Mouse (Mus musculus): Measurements from ENCODE around the gene Art2b. TPM values are rescaled to one million over a fixed set of nuclear protein-coding genes. Genes with fewer than 3 reads are reported as not detected.

Art2b gene
- polyA plus RNA-seq, 1 experiment = 0.02 TPM

- TF ChIP-seq POLR2A (IDR thresholded peaks at IDR 0.05; ENCODE audit: extremely low read depth, insufficient read depth, low read length) = no peak
- peak; percentile 71 for TF ChIP-seq CTCF (IDR thresholded peaks at IDR 0.05; ENCODE audit: extremely low read depth, insufficient read depth, low read length)
- Histone ChIP-seq H3K4me3 (ENCODE audit: insufficient read depth, low read length) (no peak overlapping the region), H3K27ac (ENCODE audit: insufficient read depth, low read length) (peak overlapping the region; percentile 56; the same call in 1 of the 2 replicates), H3K4me1 (ENCODE audit: control insufficient read depth, insufficient read depth, low read length) (peaks cover 3% of the 10 kb centered on the region; the same call in 1 of the 2 replicates)
These were observed 44.3 kb downstream of the Art2b start for GRCm38 (mm10) chr7:101541132-101541531.

DNA sequence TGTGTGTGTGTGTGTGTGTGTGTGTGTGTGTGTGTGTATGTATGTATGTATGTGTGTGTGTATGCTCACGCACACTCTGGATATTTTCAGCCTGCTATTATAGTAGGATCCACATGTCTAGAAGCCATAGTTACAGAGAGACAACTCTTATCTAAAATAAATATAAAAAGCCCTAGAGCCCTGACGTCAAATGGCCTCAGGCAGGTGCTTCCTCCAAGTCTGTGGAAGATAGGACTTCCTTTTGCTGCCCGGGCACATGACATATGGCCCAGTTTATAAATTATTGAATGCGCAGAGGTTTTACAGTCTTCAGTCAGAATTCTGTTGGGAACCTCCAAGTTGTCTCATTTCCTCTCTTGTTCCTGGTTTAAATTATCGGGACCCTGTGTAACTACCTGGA, 44.7 kb downstream of the Art2b start:
- no peak overlapping the region for H3K27ac ChIP-seq (ENCODE audit: insufficient read depth, low read length)
- H3K4me3 ChIP-seq (ENCODE audit: insufficient read depth, low read length) = no peak overlapping the region
- TF ChIP-seq CTCF (IDR thresholded peaks at IDR 0.05; ENCODE audit: extremely low read depth, insufficient read depth, low read length) (no peak), POLR2A (IDR thresholded peaks at IDR 0.05; ENCODE audit: extremely low read depth, insufficient read depth, low read length) (no peak)
- peaks cover 4% of the 10 kb centered on the region; the same call in 1 of the 2 replicates for H3K4me1 ChIP-seq (ENCODE audit: control insufficient read depth, insufficient read depth, low read length)

GRCm38 (mm10) chr7:101539774-101540173, 45.6 kb downstream of the Art2b start:
- Histone ChIP-seq H3K4me3 (ENCODE audit: insufficient read depth, low read length) (no peak overlapping the region), H3K4me1 (ENCODE audit: control insufficient read depth, insufficient read depth, low read length) (peaks cover 5% of the 10 kb centered on the region; the same call in 1 of the 2 replicates), H3K27ac (ENCODE audit: insufficient read depth, low read length) (no peak overlapping the region)
- TF ChIP-seq POLR2A (IDR thresholded peaks at IDR 0.05; ENCODE audit: extremely low read depth, insufficient read depth, low read length) = 0 out of 2 replicates have a peak, but pooled peaks have one; percentile 34
- no peak for TF ChIP-seq CTCF (IDR thresholded peaks at IDR 0.05; ENCODE audit: extremely low read depth, insufficient read depth, low read length)

DNA sequence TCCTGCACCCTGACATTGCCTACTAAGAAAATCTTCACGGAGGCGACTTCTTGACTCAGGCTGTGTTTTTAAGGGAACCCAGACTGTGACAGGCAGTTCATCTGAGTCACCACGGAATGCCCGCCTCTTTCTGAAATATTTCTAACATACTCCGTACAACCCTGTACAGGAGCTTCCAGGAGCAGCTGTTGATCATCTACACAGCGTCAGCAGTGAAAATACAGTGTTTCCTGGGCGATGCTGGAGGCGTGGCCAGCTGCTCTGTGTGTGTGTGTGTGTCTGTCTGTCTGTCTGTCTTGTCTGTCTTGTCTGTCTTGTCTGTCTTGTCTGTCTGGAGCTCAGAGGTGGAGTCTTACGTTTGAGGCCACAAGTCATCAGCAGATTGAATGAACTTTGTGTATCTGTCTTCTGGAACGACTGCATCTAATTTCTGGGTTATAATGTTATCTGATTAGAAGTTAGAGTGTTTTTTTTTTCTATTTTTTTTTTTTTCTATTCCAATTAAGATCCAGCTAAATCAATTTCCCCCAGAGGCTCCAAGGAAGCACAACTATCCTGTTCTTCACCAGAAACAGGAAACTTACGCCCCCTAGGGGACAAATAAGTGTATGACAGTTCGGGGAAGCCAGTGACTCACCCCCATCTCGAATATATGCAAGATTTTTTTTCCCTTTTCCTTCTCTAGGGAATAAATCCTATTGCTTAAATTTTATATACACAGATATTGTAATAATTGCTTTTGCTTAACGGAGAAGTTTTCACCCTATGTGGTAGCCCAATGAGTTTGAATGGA, 47.1 kb downstream of the Art2b start:
- TF ChIP-seq POLR2A (IDR thresholded peaks at IDR 0.05; ENCODE audit: extremely low read depth, insufficient read depth, low read length) (no peak), CTCF (IDR thresholded peaks at IDR 0.05; ENCODE audit: extremely low read depth, insufficient read depth, low read length) (peak; percentile 60)
- Histone ChIP-seq H3K4me1 (ENCODE audit: control insufficient read depth, insufficient read depth, low read length) (peaks cover 5% of the 10 kb centered on the region; the same call in 1 of the 2 replicates), H3K4me3 (ENCODE audit: insufficient read depth, low read length) (no peak overlapping the region), H3K27ac (ENCODE audit: insufficient read depth, low read length) (no peak overlapping the region)

DNA sequence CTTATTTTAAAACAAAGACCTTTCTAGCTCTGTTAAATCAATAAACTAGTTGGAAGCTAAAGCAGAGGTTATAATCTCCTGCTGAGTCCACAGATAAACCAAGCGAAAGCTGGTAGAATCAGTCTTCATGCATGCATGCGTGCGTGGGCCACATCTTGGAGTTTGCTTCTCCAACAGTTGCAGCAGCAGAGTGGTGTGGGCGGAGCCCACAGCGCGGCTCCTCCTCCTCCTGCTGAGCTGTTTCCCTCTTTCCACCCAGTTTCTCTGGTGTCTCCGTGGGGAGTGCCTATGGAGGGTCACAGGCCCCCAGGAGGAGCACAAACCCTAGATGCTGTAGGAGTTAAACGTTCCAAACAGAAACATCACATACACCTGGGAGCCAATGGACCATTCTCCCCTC, 47.9 kb downstream of the Art2b start:
- Histone ChIP-seq H3K4me3 (ENCODE audit: insufficient read depth, low read length) (no peak overlapping the region), H3K27ac (ENCODE audit: insufficient read depth, low read length) (peak overlapping the region; percentile 60; the same call in 1 of the 2 replicates), H3K4me1 (ENCODE audit: control insufficient read depth, insufficient read depth, low read length) (peaks cover 5% of the 10 kb centered on the region; the same call in 1 of the 2 replicates)
- TF ChIP-seq POLR2A (IDR thresholded peaks at IDR 0.05; ENCODE audit: extremely low read depth, insufficient read depth, low read length) = no peak
- no peak for TF ChIP-seq CTCF (IDR thresholded peaks at IDR 0.05; ENCODE audit: extremely low read depth, insufficient read depth, low read length)

DNA sequence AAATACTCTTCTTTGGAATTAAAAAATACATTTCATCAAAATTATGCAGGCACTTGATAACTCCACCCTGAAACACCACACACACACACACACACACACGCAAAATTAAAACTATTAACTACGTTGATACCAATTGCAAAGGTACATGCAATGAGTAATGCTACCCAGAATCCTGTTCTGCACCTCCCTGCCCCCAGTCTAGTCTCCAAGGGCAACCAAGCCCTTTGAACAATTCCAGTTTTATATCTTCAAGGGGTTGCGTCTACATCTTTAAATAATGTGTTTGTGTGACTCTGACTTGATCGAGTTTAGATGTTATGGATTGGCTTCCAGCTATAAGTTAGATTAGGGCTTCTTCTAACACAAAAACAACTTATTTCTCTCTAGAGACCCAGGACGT, 49.9 kb downstream of the Art2b start:
- H3K27ac ChIP-seq (ENCODE audit: insufficient read depth, low read length) = no peak overlapping the region
- no peak for TF ChIP-seq POLR2A (IDR thresholded peaks at IDR 0.05; ENCODE audit: extremely low read depth, insufficient read depth, low read length)
- TF ChIP-seq CTCF (IDR thresholded peaks at IDR 0.05; ENCODE audit: extremely low read depth, insufficient read depth, low read length) = no peak
- peaks cover 5% of the 10 kb centered on the region; the same call in 1 of the 2 replicates for H3K4me1 ChIP-seq (ENCODE audit: control insufficient read depth, insufficient read depth, low read length)
- no peak overlapping the region for H3K4me3 ChIP-seq (ENCODE audit: insufficient read depth, low read length)

GRCm38 (mm10) chr7:101535102-101535501, 50.3 kb downstream of the Art2b start:
- Histone ChIP-seq H3K4me1 (ENCODE audit: control insufficient read depth, insufficient read depth, low read length) (peaks cover 5% of the 10 kb centered on the region; the same call in 1 of the 2 replicates), H3K27ac (ENCODE audit: insufficient read depth, low read length) (no peak overlapping the region), H3K4me3 (ENCODE audit: insufficient read depth, low read length) (no peak overlapping the region)
- no peak for TF ChIP-seq CTCF (IDR thresholded peaks at IDR 0.05; ENCODE audit: extremely low read depth, insufficient read depth, low read length)
- no peak for TF ChIP-seq POLR2A (IDR thresholded peaks at IDR 0.05; ENCODE audit: extremely low read depth, insufficient read depth, low read length)

DNA sequence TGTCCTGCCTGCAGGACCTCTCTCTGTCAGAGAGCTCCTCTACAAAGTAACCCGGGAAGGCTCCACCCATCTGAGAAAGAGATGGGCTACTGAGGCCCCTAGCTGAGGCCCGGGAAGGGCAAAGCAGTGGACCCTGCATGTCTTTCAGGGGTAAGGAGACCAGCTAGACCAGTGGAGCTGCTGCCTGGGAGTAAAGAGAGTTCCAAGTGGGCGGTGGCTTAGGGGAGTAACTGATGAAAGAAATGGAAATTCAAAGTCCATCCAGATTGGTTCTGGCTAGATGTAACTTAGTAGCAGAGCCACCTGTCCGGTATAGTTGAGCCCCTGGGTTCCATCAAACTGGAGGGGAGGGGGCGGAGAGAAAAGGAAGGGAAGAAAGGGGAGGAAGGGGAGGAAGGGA, 51.0 kb downstream of the Art2b start:
- Histone ChIP-seq H3K4me1 (ENCODE audit: control insufficient read depth, insufficient read depth, low read length) (peaks cover 5% of the 10 kb centered on the region; the same call in 1 of the 2 replicates), H3K4me3 (ENCODE audit: insufficient read depth, low read length) (no peak overlapping the region), H3K27ac (ENCODE audit: insufficient read depth, low read length) (no peak overlapping the region)
- TF ChIP-seq CTCF (IDR thresholded peaks at IDR 0.05; ENCODE audit: extremely low read depth, insufficient read depth, low read length) (no peak), POLR2A (IDR thresholded peaks at IDR 0.05; ENCODE audit: extremely low read depth, insufficient read depth, low read length) (no peak)

Other genes starting within 250 kb of the Art2b start
- gene Arap1, start 237.5 kb downstream of the Art2b start, polyA plus RNA-seq (2012; rRNA removed) = 16.3 and 19.1 TPM in 2 replicates
- gene Gm45837, start 174.7 kb downstream of the Art2b start, polyA plus RNA-seq (2012; rRNA removed) = 0.56 and 0.59 TPM in 2 replicates
- gene Pde2a, start 163.9 kb downstream of the Art2b start, polyA plus RNA-seq (2012; rRNA removed) = 223 and 236 TPM in 2 replicates
- 41.8 and 48.1 TPM in 2 replicates for gene Clpb, start 78.0 kb upstream of the Art2b start, polyA plus RNA-seq (2012; rRNA removed)
- gene Phox2a, start 232.7 kb upstream of the Art2b start, polyA plus RNA-seq (2012; rRNA removed) = not detected in 2 replicates

Data from cortical plate, adult 2 months (tissue).